Mouse (Mus musculus): ENCODE data around the gene Cdc42bpa. TPM values are rescaled to one million over a fixed set of nuclear protein-coding genes. Genes with fewer than 3 reads are reported as not detected.

Gene Cdc42bpa
- polyA plus RNA-seq (2012; rRNA removed) = 6.4 and 7.0 TPM in 2 replicates

- 2% methylated on average over 128 of the region's 128 CpGs for WGBS
Observed at GRCm38 (mm10) chr1:179959721-179960542, at the start of gene Cdc42bpa. Gene Cdc42bpa, plus strand, starts transcription at chr1:179960472.

GRCm38 (mm10) chr1:179913471-179913870, 46.8 kb upstream of the Cdc42bpa start:
- 22% methylated on average over 4 of the region's 4 CpGs for WGBS
- DNase-seq (ENCODE audit: low read depth, low spot score) = peak; percentile 98

More at GRCm38 (mm10) chr1:179959721-179960542, at the start of gene Cdc42bpa:
- DNase-seq (ENCODE audit: low read depth, low spot score) = no peak

GRCm38 (mm10) chr1:179917036-179917435, 43.2 kb upstream of the Cdc42bpa start:
- no peak for DNase-seq (ENCODE audit: low read depth, low spot score)
- 83% methylated on average over 4 of the region's 4 CpGs for WGBS

- DNase-seq (ENCODE audit: low read depth, low spot score) = no peak
- 76% methylated on average over 11 of the region's 11 CpGs for WGBS
Observed at GRCm38 (mm10) chr1:179917481-179917880, 42.8 kb upstream of the Cdc42bpa start.

DNA sequence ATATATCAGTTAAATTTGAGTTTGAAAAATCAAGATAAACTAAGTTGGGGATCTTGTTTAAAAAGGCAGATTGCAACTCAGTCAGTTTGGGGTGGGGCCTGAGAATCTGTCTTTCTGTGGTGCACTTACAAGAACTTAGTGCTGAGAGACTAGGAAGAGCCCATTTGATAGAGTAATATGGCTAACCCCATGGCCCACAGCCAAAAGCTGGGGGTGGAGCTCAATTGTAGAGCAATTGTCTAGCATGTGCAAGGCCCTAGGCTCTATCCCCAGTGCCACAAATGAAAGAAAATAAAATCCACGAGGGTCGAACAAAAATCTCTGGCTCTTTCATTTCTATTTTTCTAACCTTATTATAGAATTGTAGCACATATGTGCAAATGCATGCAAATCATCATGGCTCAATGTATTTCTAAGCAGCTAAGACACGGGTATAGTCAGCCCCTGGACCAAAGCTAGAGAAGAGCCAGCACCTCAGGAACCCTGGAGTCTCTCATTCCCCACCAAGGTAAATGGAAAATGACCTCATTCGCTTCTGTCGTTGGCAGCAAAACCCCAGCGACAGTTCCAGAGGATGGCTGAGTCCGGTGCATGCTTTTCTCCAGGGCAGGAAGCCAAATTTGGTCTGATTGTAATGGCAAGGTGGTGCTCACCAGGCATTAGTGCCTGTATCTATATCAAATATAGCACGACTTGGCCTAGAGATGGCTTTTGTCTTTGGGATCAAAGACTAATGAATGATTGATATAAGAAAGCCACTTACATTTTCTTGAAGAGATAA, 40.4 kb upstream of the Cdc42bpa start:
- 60% methylated on average over 8 of the region's 8 CpGs for WGBS

GRCm38 (mm10) chr1:179923661-179924405, 36.4 kb upstream of the Cdc42bpa start:
- DNase-seq (ENCODE audit: low read depth, low spot score) = no peak
- WGBS = 58% methylated on average over 10 of the region's 10 CpGs

More for the DNA sequence above, 40.4 kb upstream of the Cdc42bpa start:
- DNase-seq (ENCODE audit: low read depth, low spot score) = peak; percentile 64

DNA sequence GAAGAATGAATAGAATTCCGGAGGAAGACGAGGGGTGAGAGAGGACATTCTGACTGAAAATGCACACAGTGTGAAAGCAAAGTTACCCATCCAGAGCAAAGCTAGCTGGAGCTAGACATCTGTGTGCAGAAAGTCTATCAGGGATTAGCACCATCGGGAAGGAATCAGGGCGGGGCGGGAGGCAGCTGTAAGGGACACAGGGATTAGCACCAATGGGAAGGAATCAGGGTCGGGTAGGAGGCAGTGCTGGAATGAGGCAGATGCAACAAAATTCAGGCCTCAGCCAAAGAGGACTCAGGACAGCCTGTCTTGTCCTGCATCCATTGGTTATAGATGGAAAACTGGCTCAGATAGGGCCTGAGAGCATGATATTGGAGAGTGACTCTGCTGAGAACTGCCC, 34.0 kb upstream of the Cdc42bpa start:
- WGBS = 72% methylated on average over 6 of the region's 6 CpGs
- DNase-seq (ENCODE audit: low read depth, low spot score) = no peak

DNA sequence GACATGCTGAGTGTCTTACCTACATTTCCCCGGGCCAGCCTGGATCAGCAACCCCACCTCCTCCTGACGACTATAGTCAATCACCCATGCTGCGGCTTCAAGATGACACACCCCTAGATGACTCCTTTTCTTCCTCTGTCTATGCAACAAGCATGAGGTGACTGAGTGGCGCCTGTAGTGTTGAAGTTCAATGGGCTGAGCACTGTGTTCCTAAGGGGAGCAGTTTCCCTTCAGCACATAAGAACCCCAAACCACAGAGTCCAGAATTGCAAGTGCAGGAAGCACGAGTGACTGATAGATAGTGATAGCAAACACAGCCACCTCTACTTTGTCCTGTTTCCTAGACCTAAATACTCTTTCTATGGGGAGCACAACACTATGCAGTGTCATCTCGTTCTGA, 33.2 kb upstream of the Cdc42bpa start:
- no peak for DNase-seq (ENCODE audit: low read depth, low spot score)
- WGBS = 76% methylated on average over 6 of the region's 6 CpGs

GRCm38 (mm10) chr1:179928822-179929221, 31.4 kb upstream of the Cdc42bpa start:
- WGBS = 78% methylated on average over 7 of the region's 7 CpGs
- no peak for DNase-seq (ENCODE audit: low read depth, low spot score)

DNA sequence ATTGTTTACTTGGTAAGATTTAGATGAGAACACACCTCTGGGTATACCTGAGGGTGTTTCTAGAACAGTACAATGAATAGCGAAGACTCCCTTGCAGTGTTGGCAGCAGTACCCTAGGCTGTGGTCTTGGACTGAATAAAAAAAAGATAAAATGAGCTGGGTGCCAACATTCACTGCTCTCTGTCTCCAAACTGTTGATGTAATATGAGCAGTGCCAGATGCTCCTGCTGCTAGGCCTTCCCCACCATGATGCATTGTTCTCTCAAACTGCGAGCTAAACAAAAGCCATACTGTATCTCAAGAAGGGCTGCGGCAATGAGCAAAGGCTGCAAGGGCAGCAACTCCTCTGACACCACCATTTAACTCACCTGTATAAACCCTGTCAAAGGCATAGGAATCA, 29.0 kb upstream of the Cdc42bpa start:
- 78% methylated on average over 3 of the region's 3 CpGs for WGBS
- DNase-seq (ENCODE audit: low read depth, low spot score) = no peak

DNA sequence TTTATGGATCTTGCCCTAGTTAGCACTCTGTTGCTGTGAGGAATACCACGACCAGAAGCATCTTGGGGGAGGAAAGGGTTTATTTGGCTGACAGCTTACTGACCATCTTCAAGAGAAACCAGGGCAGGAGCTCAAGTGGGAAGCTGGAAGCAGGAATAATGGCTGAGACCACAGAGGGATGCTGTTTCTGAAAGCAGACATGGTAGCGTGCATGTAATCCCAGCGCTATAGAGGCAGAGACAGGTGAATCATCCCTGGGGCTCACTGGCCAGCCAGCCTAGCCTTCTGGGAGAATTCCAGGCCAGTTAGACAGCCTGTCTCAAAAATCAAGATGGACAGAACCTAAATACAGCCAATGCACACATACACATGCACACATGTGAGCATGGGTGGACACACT, 26.2 kb upstream of the Cdc42bpa start:
- WGBS = 87% methylated on average over 3 of the region's 3 CpGs
- no peak for DNase-seq (ENCODE audit: low read depth, low spot score)

DNA sequence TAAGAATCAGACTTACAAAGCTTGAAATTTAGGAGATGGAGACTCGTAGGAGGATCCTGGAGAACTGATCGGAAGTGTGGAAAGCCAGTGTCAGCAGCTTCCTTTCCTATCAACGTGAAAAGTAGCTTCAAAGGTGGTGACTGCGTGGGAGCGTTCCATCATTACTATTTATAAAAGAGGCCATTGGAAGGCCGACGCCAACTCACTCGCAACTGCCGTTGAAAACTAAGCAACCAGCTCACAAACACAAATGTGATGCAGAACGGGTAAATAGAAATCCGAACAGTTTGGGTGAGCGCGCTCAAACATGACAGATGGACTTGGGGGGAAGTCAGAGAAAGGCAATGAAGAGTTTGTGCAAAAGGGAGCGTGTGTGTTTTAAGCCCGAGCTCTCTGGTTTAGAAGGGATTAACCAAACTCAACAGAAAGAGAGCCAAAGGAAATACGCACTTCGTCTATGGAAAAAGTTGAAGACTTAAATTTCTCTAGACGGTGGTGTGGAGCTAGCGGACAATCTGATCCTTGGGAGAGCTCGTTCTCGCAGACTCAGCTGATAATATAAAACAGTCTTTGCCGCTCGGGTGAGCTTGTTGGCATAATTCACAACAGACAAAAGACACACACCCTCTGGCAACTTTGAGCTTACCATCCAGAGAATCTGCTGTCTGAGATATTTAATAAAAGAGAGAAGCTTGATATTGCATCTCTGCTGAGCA, 20.0 kb upstream of the Cdc42bpa start:
- WGBS = 70% methylated on average over 23 of the region's 23 CpGs
- no peak for DNase-seq (ENCODE audit: low read depth, low spot score)

- WGBS = 71% methylated on average over 14 of the region's 14 CpGs
Observed at GRCm38 (mm10) chr1:179940787-179941352, 19.4 kb upstream of the Cdc42bpa start.

GRCm38 (mm10) chr1:179945017-179945416, 15.3 kb upstream of the Cdc42bpa start:
- WGBS = 83% methylated on average over 10 of the region's 10 CpGs
- DNase-seq (ENCODE audit: low read depth, low spot score) = no peak

More at GRCm38 (mm10) chr1:179940787-179941352, 19.4 kb upstream of the Cdc42bpa start:
- DNase-seq (ENCODE audit: low read depth, low spot score) = no peak

DNA sequence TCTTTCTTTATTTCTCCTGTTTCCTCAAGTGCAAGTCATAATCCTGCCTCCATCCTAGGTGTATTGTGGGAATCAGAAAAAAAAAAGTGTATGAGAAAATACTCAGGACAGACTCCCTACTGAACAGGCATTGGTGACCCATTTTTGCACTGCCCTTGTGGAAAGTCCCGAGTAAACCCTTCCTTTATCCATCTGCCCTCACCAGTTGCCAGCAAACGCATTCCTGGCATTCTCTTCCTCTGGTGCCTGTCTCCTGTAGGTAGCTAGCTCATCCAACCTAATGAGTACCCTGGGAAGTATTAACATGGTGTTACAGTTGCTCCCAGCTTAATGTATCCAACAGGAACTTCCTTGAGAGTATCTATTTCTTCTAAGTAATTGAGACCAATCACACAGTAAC, 13.7 kb upstream of the Cdc42bpa start:
- WGBS = 54% methylated on average over 2 of the region's 2 CpGs
- no peak for DNase-seq (ENCODE audit: low read depth, low spot score)

GRCm38 (mm10) chr1:179947653-179948052, 12.6 kb upstream of the Cdc42bpa start:
- no peak for DNase-seq (ENCODE audit: low read depth, low spot score)
- 40% methylated on average over 2 of the region's 2 CpGs for WGBS

DNA sequence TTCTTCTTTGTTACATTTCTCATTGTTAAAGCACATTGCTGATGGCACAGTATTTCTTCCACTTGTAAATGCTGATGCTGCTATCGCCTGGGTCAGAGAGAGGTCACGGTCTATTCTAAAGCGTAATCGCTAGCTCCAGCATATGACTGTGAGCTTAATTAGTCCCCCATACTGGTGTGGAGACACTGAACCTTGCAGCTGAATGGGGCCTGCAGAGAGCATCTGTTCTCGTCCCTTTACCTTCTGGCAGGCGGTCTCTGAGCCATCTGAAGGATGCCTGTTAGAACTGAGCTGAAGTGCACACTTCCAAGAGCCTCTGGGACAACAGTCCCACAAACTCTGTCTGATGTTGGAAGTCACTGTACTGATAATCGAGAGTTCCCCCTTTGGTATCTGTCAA, 8.7 kb upstream of the Cdc42bpa start:
- DNase-seq (ENCODE audit: low read depth, low spot score) = no peak
- WGBS = 88% methylated on average over 7 of the region's 7 CpGs

GRCm38 (mm10) chr1:179953251-179953650, 7.0 kb upstream of the Cdc42bpa start:
- 88% methylated on average over 3 of the region's 3 CpGs for WGBS
- DNase-seq (ENCODE audit: low read depth, low spot score) = no peak

GRCm38 (mm10) chr1:179957431-179957830, 2.8 kb upstream of the Cdc42bpa start:
- 74% methylated on average over 3 of the region's 3 CpGs for WGBS
- DNase-seq (ENCODE audit: low read depth, low spot score) = no peak

Data from large intestine, adult 2 months (tissue).